Mouse (Mus musculus) adrenal gland, adult (tissue): ENCODE results near the gene Isy1.
A peak's percentile ranks its signal among the peaks of the same experiment; 100 is the strongest.

Experiments used
- DNase-seq, 2 experiments: peaks; one replicate each; pipeline ENCODE4 v3.0.0; 2022 to 2023; ENCODE audit warnings: low spot score in 1 of 2; ENCODE audit not compliant: inconsistent age in 2 of 2

Gene Isy1

GRCm38 (mm10) chr6:87806028-87806427, 32.6 kb downstream of the Isy1 start:
- DNase-seq, result peak in 1 of 2 experiments; percentile 45

GRCm38 (mm10) chr6:87805448-87805847, 33.1 kb downstream of the Isy1 start:
- no peak for DNase-seq

GRCm38 (mm10) chr6:87804886-87805285, 33.7 kb downstream of the Isy1 start:
- DNase-seq, result peak in 1 of 2 experiments; percentile 25

- no peak for DNase-seq
Measured at GRCm38 (mm10) chr6:87804036-87804435, 34.6 kb downstream of the Isy1 start.

- no peak for DNase-seq
Measured at GRCm38 (mm10) chr6:87802462-87802861, 36.1 kb downstream of the Isy1 start.

GRCm38 (mm10) chr6:87799576-87799975, 39.0 kb downstream of the Isy1 start:
- no peak for DNase-seq

- DNase-seq, result peak; percentile 38 to 82
Measured at GRCm38 (mm10) chr6:87797321-87797720, 41.3 kb downstream of the Isy1 start.

GRCm38 (mm10) chr6:87796251-87796880, 42.2 kb downstream of the Isy1 start:
- DNase-seq, result peak in 1 of 2 experiments; percentile 22

GRCm38 (mm10) chr6:87795385-87796150, 43.0 kb downstream of the Isy1 start:
- peak in 1 of 2 experiments; percentile 23 for DNase-seq

GRCm38 (mm10) chr6:87793821-87794510, 44.6 kb downstream of the Isy1 start:
- DNase-seq, result no peak

GRCm38 (mm10) chr6:87791826-87792225, 46.8 kb downstream of the Isy1 start:
- peak in 1 of 2 experiments; percentile 40 for DNase-seq

GRCm38 (mm10) chr6:87790779-87791480, 47.7 kb downstream of the Isy1 start:
- DNase-seq, result peak in 1 of 2 experiments; percentile 35

- no peak for DNase-seq
Measured at GRCm38 (mm10) chr6:87789791-87790190, 48.8 kb downstream of the Isy1 start.

- DNase-seq, result peak; percentile 41 to 81
Measured at GRCm38 (mm10) chr6:87788896-87789587, 49.6 kb downstream of the Isy1 start.

- peak in 1 of 2 experiments; percentile 20 for DNase-seq
Measured at GRCm38 (mm10) chr6:87788266-87788895, 50.2 kb downstream of the Isy1 start.

- no peak for DNase-seq
Measured at GRCm38 (mm10) chr6:87787108-87787890, 51.3 kb downstream of the Isy1 start.

- DNase-seq, result no peak
Measured at GRCm38 (mm10) chr6:87786621-87787020, 52.0 kb downstream of the Isy1 start.

GRCm38 (mm10) chr6:87784033-87784432, 54.6 kb downstream of the Isy1 start:
- no peak for DNase-seq

GRCm38 (mm10) chr6:87780546-87781301, 57.9 kb downstream of the Isy1 start:
- DNase-seq, result no peak
